Mouse (Mus musculus): Measurements from ENCODE around the gene Pik3r6. TPM values are rescaled to one million over a fixed set of nuclear protein-coding genes. Genes with fewer than 3 reads are reported as not detected.

Pik3r6 gene
- polyA plus RNA-seq, 1 experiment from 2014 or later = 1.9 TPM

GRCm38 (mm10) chr11:68474600-68474999 is 28.2 kb upstream of the Pik3r6 start:
- ATAC-seq (ENCODE audit: low FRiP score) = no peak
- H3K36me3 ChIP-seq = no peaks in the 10 kb centered on the region
- H3K4me3 ChIP-seq (replicated peaks) = no peak overlapping the region
- no peak overlapping the region for H3K9ac ChIP-seq (replicated peaks)
- no peaks in the 10 kb centered on the region for H3K4me1 ChIP-seq
- H3K27ac ChIP-seq (replicated peaks) = no peak overlapping the region
- WGBS = 85% methylated on average over 6 of the region's 6 CpGs
- no peaks in the 10 kb centered on the region for H3K27me3 ChIP-seq (replicated peaks)
- no peaks in the 10 kb centered on the region for H3K9me3 ChIP-seq (replicated peaks)
- no peak overlapping the region for H3K4me2 ChIP-seq

GRCm38 (mm10) chr11:68475676-68476075 is 27.1 kb upstream of the Pik3r6 start:
- Histone ChIP-seq H3K9me3 (replicated peaks) (no peaks in the 10 kb centered on the region), H3K27me3 (replicated peaks) (no peaks in the 10 kb centered on the region), H3K4me2 (no peak overlapping the region), H3K9ac (replicated peaks) (no peak overlapping the region), H3K27ac (replicated peaks) (no peak overlapping the region), H3K4me3 (replicated peaks) (no peak overlapping the region), H3K36me3 (no peaks in the 10 kb centered on the region), H3K4me1 (no peaks in the 10 kb centered on the region)
- 92% methylated on average over 7 of the region's 7 CpGs for WGBS
- no peak for ATAC-seq (ENCODE audit: low FRiP score)

GRCm38 (mm10) chr11:68477661-68478060 is 25.2 kb upstream of the Pik3r6 start:
- Histone ChIP-seq H3K9me3 (replicated peaks) (no peaks in the 10 kb centered on the region), H3K27ac (replicated peaks) (no peak overlapping the region), H3K36me3 (no peaks in the 10 kb centered on the region), H3K4me3 (replicated peaks) (no peak overlapping the region), H3K4me2 (no peak overlapping the region), H3K9ac (replicated peaks) (no peak overlapping the region), H3K4me1 (no peaks in the 10 kb centered on the region), H3K27me3 (replicated peaks) (no peaks in the 10 kb centered on the region)
- WGBS = 85% methylated on average over 6 of the region's 6 CpGs
- no peak for ATAC-seq (ENCODE audit: low FRiP score)

GRCm38 (mm10) chr11:68478574-68478981 is 24.2 kb upstream of the Pik3r6 start:
- H3K4me3 ChIP-seq (replicated peaks) = no peak overlapping the region
- no peak for ATAC-seq (ENCODE audit: low FRiP score)
- H3K4me1 ChIP-seq = no peaks in the 10 kb centered on the region
- no peak overlapping the region for H3K4me2 ChIP-seq
- H3K36me3 ChIP-seq = no peaks in the 10 kb centered on the region
- no peaks in the 10 kb centered on the region for H3K27me3 ChIP-seq (replicated peaks)
- no peak overlapping the region for H3K27ac ChIP-seq (replicated peaks)
- no peaks in the 10 kb centered on the region for H3K9me3 ChIP-seq (replicated peaks)
- 79% methylated on average over 3 of the region's 3 CpGs for WGBS
- H3K9ac ChIP-seq (replicated peaks) = no peak overlapping the region

GRCm38 (mm10) chr11:68480660-68481059 is 22.2 kb upstream of the Pik3r6 start:
- Histone ChIP-seq H3K4me3 (replicated peaks) (no peak overlapping the region), H3K27me3 (replicated peaks) (no peaks in the 10 kb centered on the region), H3K4me1 (no peaks in the 10 kb centered on the region), H3K4me2 (no peak overlapping the region), H3K27ac (replicated peaks) (no peak overlapping the region), H3K36me3 (no peaks in the 10 kb centered on the region), H3K9ac (replicated peaks) (no peak overlapping the region), H3K9me3 (replicated peaks) (no peaks in the 10 kb centered on the region)
- WGBS = 86% methylated on average over 4 of the region's 4 CpGs
- ATAC-seq (ENCODE audit: low FRiP score) = no peak

- Histone ChIP-seq H3K9me3 (replicated peaks) (no peaks in the 10 kb centered on the region), H3K9ac (replicated peaks) (no peak overlapping the region), H3K4me2 (no peak overlapping the region), H3K27me3 (replicated peaks) (no peaks in the 10 kb centered on the region), H3K4me3 (replicated peaks) (no peak overlapping the region), H3K27ac (replicated peaks) (no peak overlapping the region), H3K36me3 (no peaks in the 10 kb centered on the region), H3K4me1 (no peaks in the 10 kb centered on the region)
- no peak for ATAC-seq (ENCODE audit: low FRiP score)
Measured at GRCm38 (mm10) chr11:68482001-68482400, 20.8 kb upstream of the Pik3r6 start.

- WGBS = 82% methylated on average over 6 of the region's 6 CpGs
- no peaks in the 10 kb centered on the region for H3K9me3 ChIP-seq (replicated peaks)
- H3K4me3 ChIP-seq (replicated peaks) = no peak overlapping the region
- no peak for ATAC-seq (ENCODE audit: low FRiP score)
- no peak overlapping the region for H3K9ac ChIP-seq (replicated peaks)
- H3K4me1 ChIP-seq = no peaks in the 10 kb centered on the region
- no peaks in the 10 kb centered on the region for H3K36me3 ChIP-seq
- H3K27ac ChIP-seq (replicated peaks) = no peak overlapping the region
- H3K27me3 ChIP-seq (replicated peaks) = no peaks in the 10 kb centered on the region
- H3K4me2 ChIP-seq = no peak overlapping the region
Measured at GRCm38 (mm10) chr11:68483213-68483612, 19.6 kb upstream of the Pik3r6 start.

- Histone ChIP-seq H3K4me1 (no peaks in the 10 kb centered on the region), H3K4me2 (no peak overlapping the region), H3K9ac (replicated peaks) (no peak overlapping the region), H3K27me3 (replicated peaks) (no peaks in the 10 kb centered on the region), H3K27ac (replicated peaks) (no peak overlapping the region), H3K9me3 (replicated peaks) (no peaks in the 10 kb centered on the region), H3K36me3 (no peaks in the 10 kb centered on the region), H3K4me3 (replicated peaks) (no peak overlapping the region)
- no peak for ATAC-seq (ENCODE audit: low FRiP score)
- 66% methylated on average over 3 of the region's 3 CpGs for WGBS
Measured at GRCm38 (mm10) chr11:68484431-68484830, 18.4 kb upstream of the Pik3r6 start.

GRCm38 (mm10) chr11:68485206-68485942 is 17.4 kb upstream of the Pik3r6 start:
- 29% methylated on average over 8 of the region's 8 CpGs for WGBS
- Histone ChIP-seq H3K36me3 (no peaks in the 10 kb centered on the region), H3K9me3 (replicated peaks) (no peaks in the 10 kb centered on the region), H3K27ac (replicated peaks) (no peak overlapping the region), H3K4me2 (no peak overlapping the region), H3K4me3 (replicated peaks) (no peak overlapping the region), H3K4me1 (no peaks in the 10 kb centered on the region), H3K27me3 (replicated peaks) (no peaks in the 10 kb centered on the region), H3K9ac (replicated peaks) (no peak overlapping the region)
- ATAC-seq (ENCODE audit: low FRiP score) = no peak

GRCm38 (mm10) chr11:68486093-68486492 is 16.7 kb upstream of the Pik3r6 start:
- WGBS = 91% methylated on average over 3 of the region's 3 CpGs
- H3K9ac ChIP-seq (replicated peaks) = no peak overlapping the region

GRCm38 (mm10) chr11:68487720-68488119 is 15.1 kb upstream of the Pik3r6 start:
- H3K36me3 ChIP-seq = no peaks in the 10 kb centered on the region
- no peaks in the 10 kb centered on the region for H3K9me3 ChIP-seq (replicated peaks)
- no peaks in the 10 kb centered on the region for H3K27me3 ChIP-seq (replicated peaks)
- no peak for ATAC-seq (ENCODE audit: low FRiP score)
- no peak overlapping the region for H3K27ac ChIP-seq (replicated peaks)
- H3K4me1 ChIP-seq = no peaks in the 10 kb centered on the region
- no peak overlapping the region for H3K4me2 ChIP-seq
- no peak overlapping the region for H3K4me3 ChIP-seq (replicated peaks)
- H3K9ac ChIP-seq (replicated peaks) = no peak overlapping the region
- 91% methylated on average over 10 of the region's 10 CpGs for WGBS

More at GRCm38 (mm10) chr11:68486093-68486492, 16.7 kb upstream of the Pik3r6 start:
- H3K4me2 ChIP-seq = no peak overlapping the region
- H3K27me3 ChIP-seq (replicated peaks) = no peaks in the 10 kb centered on the region
- H3K36me3 ChIP-seq = no peaks in the 10 kb centered on the region
- H3K9me3 ChIP-seq (replicated peaks) = no peaks in the 10 kb centered on the region
- no peak overlapping the region for H3K4me3 ChIP-seq (replicated peaks)
- H3K27ac ChIP-seq (replicated peaks) = no peak overlapping the region
- H3K4me1 ChIP-seq = no peaks in the 10 kb centered on the region
- ATAC-seq (ENCODE audit: low FRiP score) = no peak

- ATAC-seq (ENCODE audit: low FRiP score) = no peak
- Histone ChIP-seq H3K36me3 (no peaks in the 10 kb centered on the region), H3K9me3 (replicated peaks) (no peaks in the 10 kb centered on the region), H3K4me3 (replicated peaks) (no peak overlapping the region), H3K9ac (replicated peaks) (no peak overlapping the region), H3K4me2 (no peak overlapping the region), H3K4me1 (no peaks in the 10 kb centered on the region), H3K27ac (replicated peaks) (no peak overlapping the region), H3K27me3 (replicated peaks) (no peaks in the 10 kb centered on the region)
- 80% methylated on average over 6 of the region's 6 CpGs for WGBS
Measured at GRCm38 (mm10) chr11:68488256-68488824, 14.5 kb upstream of the Pik3r6 start.
